Mouse (Mus musculus) megakaryocyte-erythroid progenitor cell, adult 5-6 weeks (primary cell): Measurements from ENCODE around the gene Edn2. TPM values are rescaled to one million over a fixed set of nuclear protein-coding genes. Genes with fewer than 3 reads are reported as not detected.

Source experiments
- ATAC-seq: replicated peaks from 2 replicates; pipeline ENCODE4 v1.8.0; 2016; ENCODE audit warnings: mild to moderate bottlenecking, inconsistent platforms; ENCODE audit not compliant: severe bottlenecking, poor library complexity, low FRiP score, low TSS enrichment
- total RNA-seq, 2 experiments: library from RNA; stranded (forward) in 1 of 2; stranded (reverse) in 1 of 2; fragments of 200-1000, 215-1000 nt in 1 of 2; fragments of >200 nt in 1 of 2; fragmentation: Nextera tagmentation in 1 of 2; gene quantifications; 2 replicates each; pipeline ENCODE4 v1.2.3; 2014 to 2017

The Edn2 gene
- total RNA-seq (2014; fragmentation: Nextera tagmentation): not detected in 2 replicates
- not detected in 2 replicates for total RNA-seq (2017)

DNA sequence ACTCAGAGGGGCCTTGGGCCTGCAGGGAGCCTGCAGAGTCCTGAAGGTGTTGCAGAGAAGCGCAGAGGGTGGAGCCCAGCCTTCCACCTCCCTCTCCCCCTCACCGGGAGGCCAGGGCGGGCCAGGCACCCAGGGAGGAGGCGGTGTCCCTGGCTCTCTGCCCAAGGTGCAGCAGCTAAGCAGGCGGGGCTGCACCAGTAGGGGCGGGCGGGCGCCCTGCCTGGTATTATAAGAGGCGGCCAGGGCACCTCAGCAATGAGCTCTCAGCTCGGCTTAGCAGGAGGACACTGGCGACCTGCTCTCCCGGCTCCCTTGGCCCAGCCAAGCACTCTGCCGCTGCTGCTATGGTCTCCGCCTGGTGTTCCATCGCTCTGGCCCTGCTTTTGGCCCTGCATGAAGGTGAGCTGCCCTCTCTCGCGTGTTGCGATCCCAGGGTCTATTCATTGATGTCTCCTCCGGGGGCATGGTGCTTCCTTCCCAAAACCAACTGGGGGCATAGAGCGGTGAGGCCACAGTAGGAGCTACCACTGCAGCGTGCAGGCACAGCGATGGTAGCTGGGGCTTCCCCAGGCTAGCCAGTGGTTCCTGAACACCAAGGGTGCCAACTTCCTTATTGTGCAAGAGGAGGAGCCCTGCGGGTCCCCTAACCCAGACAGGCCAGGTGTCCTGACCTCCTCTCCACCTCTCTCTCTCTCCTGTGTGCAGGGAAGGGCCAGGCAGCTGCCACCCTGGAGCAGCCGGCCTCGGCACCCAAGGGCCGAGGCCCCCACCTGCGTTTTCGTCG is at the start of gene Edn2:
Gene Edn2 (plus strand): TSS at position 41 of the 784 bp plus-strand sequence.
- ATAC-seq: peak; percentile 94

DNA sequence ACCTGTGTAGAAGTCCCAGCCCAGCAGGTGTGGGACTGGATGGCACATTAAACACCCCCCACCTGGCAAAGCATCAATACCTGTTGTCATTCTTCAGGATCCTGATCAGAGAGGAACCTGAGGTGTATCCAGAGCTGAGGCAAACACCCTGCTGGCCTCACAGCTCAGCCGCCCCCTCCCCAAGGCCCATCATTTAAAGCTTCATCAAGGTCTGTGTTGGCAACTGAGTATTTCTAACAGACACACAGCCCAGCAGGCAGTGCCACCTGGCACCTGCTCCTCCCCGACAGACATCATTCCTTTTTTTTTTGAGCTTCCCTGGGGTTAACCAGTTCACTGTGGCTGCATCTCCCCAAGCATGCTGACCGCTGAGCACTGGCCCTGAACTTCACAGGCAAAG is 45.5 kb upstream of the Edn2 start:
- no peak for ATAC-seq

DNA sequence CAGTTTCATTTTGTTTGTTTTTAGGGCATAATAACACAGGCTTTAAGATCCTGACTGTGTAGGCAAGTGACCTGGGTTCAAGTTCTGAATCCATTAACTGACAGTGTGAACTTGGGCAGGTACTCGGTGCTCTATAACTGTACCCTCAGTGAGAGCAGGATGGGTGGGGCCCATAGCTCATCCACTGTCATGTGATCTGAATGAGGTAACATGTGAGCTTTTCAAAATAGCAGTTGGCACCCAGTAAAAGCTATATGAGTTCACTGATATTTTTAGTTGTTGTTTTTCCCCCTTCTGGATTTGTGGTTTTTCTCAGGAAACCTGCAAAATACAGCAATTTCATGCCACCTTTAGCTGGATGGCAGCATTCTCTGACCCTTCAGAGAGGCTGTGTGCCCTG is 44.7 kb upstream of the Edn2 start:
- ATAC-seq: no peak

DNA sequence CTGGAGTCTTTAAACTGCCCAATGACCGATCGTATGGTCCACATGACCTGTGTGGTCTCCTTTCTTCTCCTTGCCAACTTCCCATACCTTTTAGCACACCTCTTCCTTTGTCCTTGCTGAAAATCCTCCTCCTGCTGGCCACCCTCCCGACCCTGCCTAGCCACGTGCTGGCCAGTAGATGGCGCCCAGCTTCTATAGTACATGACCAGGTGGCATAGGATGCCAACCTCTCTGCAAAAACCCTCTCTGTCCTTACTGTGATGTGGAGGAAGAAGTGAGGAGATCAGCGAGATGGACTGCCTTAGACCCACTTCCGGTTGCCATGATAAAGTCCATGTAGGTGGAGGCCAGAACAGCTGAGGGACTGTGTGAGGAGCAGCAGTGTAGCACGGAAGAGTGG is 40.7 kb upstream of the Edn2 start:
- ATAC-seq: peak; percentile 86

DNA sequence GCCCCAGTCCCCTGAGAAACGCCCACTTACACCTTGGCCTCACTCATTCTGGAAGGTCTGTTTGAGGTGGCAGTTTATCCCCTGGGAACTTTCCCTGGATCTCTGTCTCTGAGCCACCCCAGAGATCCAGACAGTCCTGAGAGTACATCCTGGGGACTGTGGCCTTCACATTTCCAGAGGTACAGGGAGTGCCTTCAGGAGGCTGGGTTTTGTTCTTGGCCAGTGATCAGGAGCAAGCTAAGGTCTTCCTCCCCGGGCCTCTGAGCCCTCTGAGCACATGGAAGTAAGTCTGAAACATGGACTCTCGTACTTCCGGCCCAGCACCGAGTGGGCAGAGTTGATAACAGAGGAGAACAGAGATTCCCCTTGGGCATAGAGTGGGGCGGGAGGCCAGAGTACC is 36.4 kb upstream of the Edn2 start:
- ATAC-seq: no peak

DNA sequence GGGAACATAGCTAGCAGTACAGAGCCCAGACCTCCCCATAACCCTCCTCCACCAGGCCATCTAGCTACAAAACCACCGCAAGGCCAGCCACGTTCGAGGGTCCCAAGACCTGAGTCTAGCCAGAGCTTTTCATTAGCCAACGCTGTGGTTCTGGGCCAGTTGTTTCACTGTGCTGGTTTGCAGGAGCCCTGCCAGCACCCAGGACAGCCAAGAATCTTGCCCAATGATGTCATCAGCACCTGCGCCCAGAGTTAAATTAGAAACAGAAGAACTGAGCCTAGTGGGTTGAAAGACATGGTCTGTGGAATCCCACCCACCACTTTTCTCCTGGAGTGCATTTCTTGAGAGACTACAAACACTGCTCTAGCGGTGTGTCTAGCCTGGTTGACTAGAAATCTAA is 35.0 kb upstream of the Edn2 start:
- no peak for ATAC-seq

DNA sequence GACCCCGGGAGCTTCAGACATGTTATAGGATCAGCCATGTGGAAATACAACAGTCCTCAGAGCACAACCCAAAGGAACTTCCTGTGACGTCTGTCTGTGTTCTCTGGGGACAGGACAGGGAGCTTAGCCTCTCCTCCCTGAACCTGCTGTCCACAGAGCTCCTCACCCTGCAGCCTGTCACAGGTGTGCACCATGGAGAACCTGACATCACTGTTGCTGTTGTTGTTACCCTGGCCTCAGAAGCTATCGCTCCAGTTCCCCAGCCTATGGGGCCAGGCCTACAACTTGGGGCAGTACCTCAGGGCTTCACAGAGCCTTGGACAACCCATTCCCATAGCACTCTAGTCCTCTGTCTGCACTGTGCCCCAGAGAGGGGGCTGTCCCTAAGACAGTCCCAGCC is 33.7 kb upstream of the Edn2 start:
- no peak for ATAC-seq

DNA sequence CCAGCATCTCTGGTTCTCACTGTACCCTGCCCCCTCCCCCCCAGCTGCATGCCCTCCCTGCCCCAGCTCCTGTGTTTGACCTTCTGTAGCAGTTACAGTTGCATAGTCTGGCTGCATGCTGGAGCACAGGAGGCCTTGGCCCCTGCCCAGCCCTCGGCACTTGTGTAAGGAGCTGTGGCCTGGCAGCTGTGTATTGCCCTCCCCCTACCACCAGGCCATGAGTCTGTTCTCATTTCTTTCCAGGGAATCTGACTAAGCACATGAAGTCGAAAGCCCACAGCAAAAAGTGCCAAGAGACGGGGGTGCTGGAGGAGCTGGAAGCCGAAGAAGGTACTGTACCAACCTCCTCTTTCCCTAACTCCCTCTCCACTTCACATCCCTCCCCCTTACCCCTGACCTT is 33.0 kb upstream of the Edn2 start:
- no peak for ATAC-seq

DNA sequence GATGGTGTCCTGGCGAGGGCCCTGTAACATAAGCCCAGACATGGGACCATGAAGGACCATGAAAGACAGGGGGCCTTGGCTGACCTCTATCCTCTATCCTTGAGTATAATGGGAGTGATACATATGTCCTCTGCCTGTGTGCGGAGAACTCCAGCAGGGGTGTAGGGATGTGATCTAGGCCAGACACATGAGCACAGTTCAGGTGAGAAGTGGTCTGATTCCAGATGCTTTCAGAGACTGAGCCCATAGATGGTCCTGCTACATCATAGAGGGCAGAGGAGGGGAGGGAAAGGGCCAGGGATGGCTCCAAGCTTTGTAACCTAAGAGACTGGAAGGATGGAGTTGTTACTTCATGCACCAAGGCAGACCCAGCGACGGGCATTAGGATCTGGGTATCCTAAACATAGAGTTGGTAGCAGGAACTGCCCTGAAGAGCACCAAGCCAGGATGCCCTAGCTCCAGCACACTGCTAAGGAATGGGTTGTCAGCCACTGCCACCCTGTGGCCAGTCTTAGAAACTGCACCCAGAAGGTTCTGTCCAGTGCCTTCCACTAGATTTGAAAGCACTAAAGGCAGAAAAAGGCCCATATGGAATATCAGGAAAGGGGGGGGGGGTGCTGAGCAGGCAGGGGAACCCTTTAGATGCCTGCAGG is 31.6 kb upstream of the Edn2 start:
- ATAC-seq: peak; percentile 84

DNA sequence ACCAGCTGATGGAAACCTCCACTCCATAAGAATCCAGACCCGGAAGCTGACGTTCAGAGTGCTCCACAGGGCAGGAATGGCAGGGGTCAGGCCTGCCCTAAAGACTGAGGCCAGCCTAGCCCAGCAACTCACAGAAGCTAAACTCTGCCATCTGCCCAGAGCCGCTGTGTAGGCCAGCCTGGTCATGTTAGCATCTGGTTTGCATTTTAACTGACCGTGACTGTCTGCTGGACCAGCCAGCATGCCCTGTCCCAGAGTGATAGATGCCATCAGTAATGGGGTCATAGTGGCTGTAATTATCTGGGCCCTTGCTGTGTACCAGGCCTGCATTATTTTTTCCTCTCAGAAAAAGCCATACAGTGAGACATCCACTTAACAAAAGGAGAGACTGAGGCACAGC is 30.1 kb upstream of the Edn2 start:
- ATAC-seq: no peak

DNA sequence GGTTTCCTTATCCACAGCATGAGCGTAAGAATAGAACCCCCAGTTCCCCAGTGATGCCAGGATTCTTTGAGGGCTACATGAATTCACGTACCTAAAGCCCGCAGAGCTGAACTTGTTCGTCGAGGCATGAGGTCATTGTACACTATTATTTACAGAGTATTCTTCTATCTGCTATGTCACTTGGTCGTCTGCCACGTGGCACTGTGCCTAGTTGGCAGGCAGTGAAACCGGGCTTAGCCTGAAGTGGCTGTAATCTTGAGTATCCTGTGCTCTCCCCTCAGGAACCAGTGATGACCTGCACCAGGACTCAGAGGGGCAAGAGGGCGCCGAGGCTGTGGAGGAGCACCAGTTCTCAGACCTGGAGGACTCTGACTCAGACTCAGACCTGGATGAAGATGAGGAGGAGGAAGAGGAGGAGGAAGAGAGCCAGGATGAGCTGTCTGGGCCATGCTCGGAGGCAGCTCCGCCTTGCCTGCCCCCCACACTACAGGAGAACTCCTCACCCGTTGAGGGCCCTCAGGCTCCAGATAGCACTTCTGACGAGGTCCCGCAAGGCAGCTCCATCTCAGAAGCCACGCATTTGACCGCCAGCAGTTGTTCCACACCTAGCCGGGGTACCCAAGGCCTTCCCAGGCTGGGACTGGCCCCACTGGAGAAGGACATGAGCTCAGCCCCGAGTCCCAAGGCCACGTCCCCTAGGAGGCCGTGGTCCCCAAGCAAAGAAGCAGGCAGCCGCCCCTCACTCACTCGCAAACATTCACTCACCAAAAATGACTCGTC is 29.4 kb upstream of the Edn2 start:
- no peak for ATAC-seq

DNA sequence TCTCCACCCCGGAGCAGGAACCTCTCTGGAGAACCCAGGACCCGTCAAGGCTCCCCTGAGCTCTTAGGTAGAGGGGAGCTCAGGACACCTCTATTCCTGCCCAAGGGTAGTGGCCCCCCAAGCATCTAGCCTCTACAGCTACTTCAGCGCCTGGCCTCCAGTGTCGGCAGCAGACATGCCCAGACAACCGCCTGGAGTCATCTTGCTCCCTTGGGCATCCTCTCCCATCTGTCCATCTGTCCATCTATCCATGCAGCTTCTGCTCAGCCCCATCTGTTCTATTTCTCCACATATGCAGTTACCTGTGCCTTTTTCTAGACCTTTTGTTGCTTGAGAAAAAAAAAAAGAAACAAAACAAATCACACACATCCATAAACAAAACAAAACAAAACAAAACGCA is 26.8 kb upstream of the Edn2 start:
- no peak for ATAC-seq

DNA sequence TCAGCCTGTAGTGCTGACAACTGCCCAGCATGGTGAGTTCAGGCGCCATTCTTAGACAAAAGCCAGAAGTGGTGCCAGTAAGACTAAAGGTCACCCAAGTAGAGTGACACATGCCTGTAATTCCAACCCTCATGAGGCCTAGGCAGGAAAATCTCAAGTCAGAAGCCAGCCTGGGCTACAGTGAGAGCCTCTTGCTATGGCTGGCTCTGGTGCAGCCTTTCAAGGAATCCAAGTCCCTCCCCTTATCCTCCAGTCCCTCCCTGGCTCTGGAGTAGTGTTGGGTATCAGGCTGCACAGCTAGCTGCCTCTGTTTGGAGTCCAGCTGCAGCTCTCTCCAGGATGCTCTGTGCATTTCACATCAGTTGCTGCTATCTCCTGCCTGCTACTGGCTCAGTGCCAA is 19.2 kb upstream of the Edn2 start:
- ATAC-seq: no peak

DNA sequence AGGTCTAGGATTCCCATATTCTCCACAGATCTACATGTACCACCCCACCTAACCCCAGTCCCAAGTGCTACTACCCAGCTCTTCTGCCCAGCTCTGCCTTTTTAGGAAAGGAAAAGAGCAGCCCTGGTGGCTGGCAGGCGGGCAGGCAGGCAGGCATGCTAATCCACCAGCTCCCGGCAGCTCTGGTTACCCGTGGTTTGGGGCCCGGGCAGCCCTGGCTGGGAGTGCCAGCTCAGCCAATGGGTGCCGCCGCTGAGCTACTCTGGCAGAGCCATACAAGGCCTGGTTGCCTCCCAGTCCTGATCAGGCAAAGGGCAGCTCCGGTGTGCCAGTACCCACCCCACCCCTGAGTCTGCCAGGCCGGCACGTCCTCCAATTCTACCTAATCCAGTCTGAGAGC is 18.1 kb upstream of the Edn2 start:
- no peak for ATAC-seq

DNA sequence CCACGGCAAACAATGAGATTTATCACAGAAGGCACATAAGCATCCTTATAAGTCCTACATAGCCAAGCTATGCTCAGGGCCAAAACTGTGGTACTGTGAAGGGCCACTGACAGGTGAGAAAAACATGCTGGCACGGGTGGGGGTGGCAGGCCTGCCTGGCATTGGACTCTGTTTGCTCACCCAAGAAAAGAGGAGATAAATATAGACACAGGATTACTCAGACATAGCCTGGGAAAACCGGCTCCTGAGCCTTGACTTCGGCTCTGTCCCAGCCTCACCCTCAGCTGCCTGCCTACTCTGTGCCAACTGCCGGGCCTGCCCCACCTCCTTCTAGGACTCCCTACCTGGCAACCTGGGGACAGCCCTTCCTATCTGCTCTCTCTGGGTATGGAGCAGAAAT is 16.7 kb upstream of the Edn2 start:
- ATAC-seq: no peak

DNA sequence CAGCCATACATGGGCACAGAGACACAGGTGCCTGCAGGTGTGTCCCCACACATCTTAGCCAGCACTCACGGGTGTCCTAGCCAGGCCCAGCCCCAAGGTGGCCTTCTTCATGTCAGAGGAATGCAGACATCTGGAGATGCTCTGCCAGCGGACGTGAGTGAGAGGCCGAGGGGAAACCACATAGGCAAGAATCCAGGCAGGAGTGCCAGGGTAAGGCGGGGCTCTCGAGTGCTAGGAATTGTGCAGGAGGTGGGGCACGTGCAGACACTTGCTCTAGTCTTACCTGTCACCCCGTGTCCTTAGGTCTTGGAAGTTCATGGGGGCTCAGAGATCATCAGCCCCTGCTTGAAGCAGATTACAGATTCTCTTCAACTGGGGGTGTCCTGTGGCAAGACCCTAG is 15.1 kb upstream of the Edn2 start:
- ATAC-seq: no peak

DNA sequence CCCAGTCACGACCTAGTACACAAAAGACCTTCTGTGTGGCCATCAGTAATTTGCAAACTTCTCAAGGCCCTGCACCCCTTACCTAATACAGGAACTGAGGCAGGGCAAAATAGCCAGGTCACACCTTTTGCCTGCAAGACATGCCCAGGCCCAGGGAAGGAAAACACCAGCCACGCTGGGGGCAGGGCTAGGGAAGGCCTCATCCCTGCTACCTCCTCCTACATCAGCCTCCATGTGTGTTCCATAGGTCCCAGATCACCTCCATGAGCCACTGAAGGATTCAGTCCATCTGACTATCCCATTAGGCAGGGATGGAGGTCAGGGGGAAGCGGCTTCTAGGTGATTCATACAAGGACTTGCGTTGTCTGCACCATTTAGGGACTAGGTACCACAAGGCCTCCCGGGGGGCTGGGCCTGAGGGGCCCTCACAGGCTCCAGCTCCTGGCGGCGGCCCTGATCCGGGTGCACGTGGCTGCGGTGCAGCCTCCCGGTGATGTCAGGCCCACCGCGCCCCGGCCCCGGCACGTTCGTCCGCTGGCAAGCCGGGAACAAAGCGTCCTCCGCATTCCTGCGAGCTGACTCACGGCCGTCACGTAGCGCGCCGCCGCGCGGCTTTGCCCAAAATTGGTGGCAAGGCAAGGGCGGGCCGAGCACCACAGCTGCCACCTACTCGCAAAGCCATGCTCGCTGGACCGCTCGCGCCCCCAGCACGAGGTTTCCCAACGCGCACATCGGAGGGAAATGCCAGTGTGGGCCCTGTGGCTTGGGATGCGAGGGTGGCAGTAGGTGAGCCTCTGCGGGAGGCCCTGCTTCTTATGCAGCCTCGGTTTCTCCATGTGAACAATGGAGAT is 12.5 kb upstream of the Edn2 start:
- peak; percentile 31; the same call in 1 of the 2 replicates for ATAC-seq

DNA sequence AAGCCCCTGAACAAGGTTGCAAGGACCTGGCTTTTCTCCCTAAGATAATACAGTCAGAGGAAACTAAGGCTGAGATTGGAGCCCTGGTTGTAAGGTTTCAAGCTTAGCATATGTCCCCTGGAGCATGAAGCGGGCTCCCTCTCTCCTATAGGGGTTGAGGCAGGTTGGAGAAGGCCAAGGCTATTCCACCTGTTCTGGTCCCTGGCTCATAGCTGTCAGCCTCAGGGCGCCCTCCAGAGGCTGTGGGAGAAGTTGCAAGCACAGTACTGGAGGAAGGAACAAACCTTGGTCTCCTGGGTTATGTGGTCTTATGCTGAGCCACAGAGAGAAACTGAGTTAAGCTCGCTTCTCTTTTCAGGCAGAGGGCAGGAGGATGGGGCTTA is 11.9 kb upstream of the Edn2 start:
- ATAC-seq: peak; percentile 43; the same call in 1 of the 2 replicates

DNA sequence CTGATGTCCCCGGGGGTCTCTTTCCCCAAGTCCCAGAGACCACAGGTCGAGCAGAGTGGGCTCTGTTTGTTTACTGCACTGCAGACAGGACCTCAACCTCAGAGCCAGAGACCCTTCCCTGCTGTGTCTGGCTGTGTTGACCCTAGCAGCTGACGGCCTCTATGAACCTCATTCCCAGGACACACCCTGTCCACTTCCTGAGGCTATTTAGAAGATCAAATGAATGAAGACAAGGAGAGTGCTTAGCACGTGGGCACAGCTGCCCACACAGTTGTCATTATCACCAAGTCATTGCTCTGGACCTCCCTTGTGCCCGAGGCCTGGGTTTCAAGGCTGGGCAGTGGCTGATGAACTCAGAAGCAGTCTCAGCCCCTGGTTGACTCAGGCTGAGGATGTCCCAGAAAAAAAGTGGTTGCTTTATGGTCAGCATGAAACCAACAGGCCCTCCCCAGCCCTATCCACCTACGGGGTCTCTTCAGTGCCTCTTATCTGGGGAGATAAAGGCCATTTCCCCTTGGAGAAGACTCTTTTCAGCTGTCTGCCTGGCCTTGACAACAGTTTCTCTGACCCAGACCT is 10.6 kb upstream of the Edn2 start:
- ATAC-seq: no peak
